Mouse (Mus musculus) large intestine, adult 2 months (tissue): ENCODE results near the gene Etfbkmt. TPM values are rescaled to one million over a fixed set of nuclear protein-coding genes. Genes with fewer than 3 reads are reported as not detected.
A peak's percentile ranks its signal among the peaks of the same experiment; 100 is the strongest.
"Not testable (repeated sequence)": the region's sequence is repeated elsewhere in the genome, so short reads cannot be mapped to it uniquely, and the experiment has no call there.

Experiments
- DNase-seq: peaks from one replicate; pipeline ENCODE4 v3.0.0-alpha.2; 2012; ENCODE audit warnings: low read depth, low spot score
- WGBS: fragments of 180-500 bp; shearing (Covaris S2); methylation state at CpG from one replicate; pipeline ENCODE4 v1.1.7; 2018; 5-methylcytosine and 5-hydroxymethylcytosine counted together
- polyA plus RNA-seq: library from polyadenylated mRNA; depleted of rRNA; stranded (reverse); fragments of >200 nt; gene quantifications from 2 replicates; pipeline ENCODE4 v1.2.3, GENCODE M21; 2012; rRNA removed

The Etfbkmt gene
- polyA plus RNA-seq, 1 experiment, result 15.9 TPM

GRCm38 (mm10) chr6:149173831-149174625 is 34.4 kb downstream of the Etfbkmt start:
- 24% methylated on average over 4 of the region's 4 CpGs for WGBS
- DNase-seq, result no peak

- WGBS, result 71% methylated on average over 3 of the region's 3 CpGs
- no peak for DNase-seq
Observed at GRCm38 (mm10) chr6:149174932-149175570, 35.4 kb downstream of the Etfbkmt start.

- no peak for DNase-seq
Observed at GRCm38 (mm10) chr6:149179064-149179463, 39.4 kb downstream of the Etfbkmt start.

GRCm38 (mm10) chr6:149184007-149184406 is 44.4 kb downstream of the Etfbkmt start:
- no peak for DNase-seq
- 96% methylated on average over 1 of the region's 1 CpGs for WGBS

- no peak for DNase-seq
- WGBS, result 35% methylated on average over 1 of the region's 1 CpGs
Observed at GRCm38 (mm10) chr6:149187371-149187770, 47.7 kb downstream of the Etfbkmt start.

GRCm38 (mm10) chr6:149188041-149188924 is 48.6 kb downstream of the Etfbkmt start, which contains the start of gene Amn1:
Gene Amn1 (minus strand): TSS chr6:149188712.
- DNase-seq, result peak; percentile 96
- 2% methylated on average over 34 of the region's 34 CpGs for WGBS

- DNase-seq, result no peak
- 30% methylated on average over 8 of the region's 8 CpGs for WGBS
Observed at GRCm38 (mm10) chr6:149188925-149189257, 49.2 kb downstream of the Etfbkmt start.

- 97% methylated on average over 16 of the region's 16 CpGs for WGBS
- DNase-seq, result no peak
Observed at GRCm38 (mm10) chr6:149189340-149189922, 49.8 kb downstream of the Etfbkmt start.

- 75% methylated on average over 5 of the region's 5 CpGs for WGBS
- not testable (repeated sequence) for DNase-seq
Observed at GRCm38 (mm10) chr6:149191951-149192350, 52.3 kb downstream of the Etfbkmt start.

GRCm38 (mm10) chr6:149193276-149193905 is 53.7 kb downstream of the Etfbkmt start:
- whole genome bisulfite sequencing, result 33% methylated on average over 5 of the region's 5 CpGs
- DNase-seq, result peak; percentile 99

- no peak for DNase-seq
- 68% methylated on average over 3 of the region's 3 CpGs for WGBS
Observed at GRCm38 (mm10) chr6:149197116-149197515, 57.5 kb downstream of the Etfbkmt start.

- no peak for DNase-seq
Observed at GRCm38 (mm10) chr6:149198572-149198971, 58.9 kb downstream of the Etfbkmt start.

Other genes with a start within 250 kb of the Etfbkmt start
- 1.9 and 3.3 TPM in 2 replicates for gene Caprin2, start 243.6 kb upstream of the Etfbkmt start, polyA plus RNA-seq
- gene Sinhcaf, start 193.4 kb upstream of the Etfbkmt start, polyA plus RNA-seq, result 5.5 and 5.7 TPM in 2 replicates
- gene Dennd5b, start 38.2 kb upstream of the Etfbkmt start, polyA plus RNA-seq, result 3.4 and 11.9 TPM in 2 replicates
- gene Gm10203, start 9.7 kb upstream of the Etfbkmt start, polyA plus RNA-seq, result not detected in 2 replicates
- 5.7 and 8.1 TPM in 2 replicates for gene Amn1, start 48.9 kb downstream of the Etfbkmt start, polyA plus RNA-seq
- 4.0 and 11.2 TPM in 2 replicates for gene Resf1, start 169.6 kb downstream of the Etfbkmt start, polyA plus RNA-seq